Mouse (Mus musculus) myocyte (in vitro differentiated cells): ENCODE data around the gene Myo6. TPM values are rescaled to one million over a fixed set of nuclear protein-coding genes. Genes with fewer than 3 reads are reported as not detected.

Source experiments
- H3K27me3 ChIP-seq: one replicate; pipeline ENCODE4 v1.6.1; 2011; ENCODE audit not compliant: control insufficient read depth, insufficient read depth, insufficient read length
- H3K36me3 ChIP-seq: one replicate; pipeline ENCODE4 v1.6.1; 2011; ENCODE audit not compliant: control insufficient read depth, insufficient read depth
- H3K4me2 ChIP-seq: one replicate; pipeline ENCODE4 v1.6.1; 2011; ENCODE audit warnings: low read depth, control low read depth
- H3K4me3 ChIP-seq: one replicate; pipeline ENCODE4 v1.5.1; 2011; ENCODE audit warnings: mild to moderate bottlenecking, control low read depth, moderate library complexity
- H3K79me2 ChIP-seq: one replicate; pipeline ENCODE4 v1.6.1; 2011; ENCODE audit not compliant: control insufficient read depth, insufficient read depth
- H3ac ChIP-seq: one replicate; pipeline ENCODE4 v1.6.1; 2011; ENCODE audit not compliant: control insufficient read depth, insufficient read length
- CEBPB ChIP-seq: IDR thresholded peaks from 2 replicates; pipeline ENCODE4 v1.6.1; 2011; ENCODE audit warnings: mild to moderate bottlenecking, moderate library complexity; ENCODE audit not compliant: poor library complexity, insufficient read depth, severe bottlenecking
- E2F4 ChIP-seq: IDR thresholded peaks from one replicate; pipeline ENCODE4 v1.6.1; 2011; ENCODE audit warnings: mild to moderate bottlenecking, control low read depth, moderate library complexity; ENCODE audit not compliant: insufficient read depth
- MAX ChIP-seq: IDR thresholded peaks from one replicate; pipeline ENCODE4 v1.6.1; 2011; ENCODE audit warnings: low read depth, mild to moderate bottlenecking, control low read depth
- MYOD1 ChIP-seq, 3 experiments: IDR thresholded peaks; one replicate each; pipeline ENCODE4 v1.6.1; 2011; ENCODE audit warnings: control low read depth in 2 of 3, low read depth in 2 of 3, mild to moderate bottlenecking in 2 of 3, moderate library complexity in 1 of 3; ENCODE audit not compliant: insufficient read length in 2 of 3, control insufficient read depth in 1 of 3
- MYOG ChIP-seq, 3 experiments: IDR thresholded peaks; one replicate each; pipeline ENCODE4 v1.6.1; 2011; ENCODE audit warnings: control low read depth in 2 of 3, low read depth in 2 of 3, mild to moderate bottlenecking in 2 of 3; ENCODE audit not compliant: insufficient read length in 2 of 3, control insufficient read depth in 1 of 3, insufficient read depth in 1 of 3
- POLR2A ChIP-seq: IDR thresholded peaks from one replicate; pipeline ENCODE4 v1.6.1; 2011; ENCODE audit warnings: low read depth, mild to moderate bottlenecking, control low read depth, moderate library complexity; ENCODE audit not compliant: insufficient read length
- POLR2AphosphoS2 ChIP-seq: IDR thresholded peaks from one replicate; pipeline ENCODE4 v1.6.1; 2011; ENCODE audit warnings: low read depth, control low read depth; ENCODE audit not compliant: insufficient read length
- REST ChIP-seq: IDR thresholded peaks from one replicate; pipeline ENCODE4 v1.6.1; 2011; ENCODE audit warnings: mild to moderate bottlenecking, control low read depth, moderate library complexity; ENCODE audit not compliant: insufficient read depth, insufficient read length
- SRF ChIP-seq: IDR thresholded peaks from one replicate; pipeline ENCODE4 v1.6.1; 2011; ENCODE audit warnings: low read depth; ENCODE audit not compliant: control insufficient read depth, insufficient read length
- TCF12 ChIP-seq: IDR thresholded peaks from one replicate; pipeline ENCODE4 v1.6.1; 2011; ENCODE audit warnings: mild to moderate bottlenecking, control low read depth; ENCODE audit not compliant: poor library complexity, insufficient read depth, severe bottlenecking
- TCF3 ChIP-seq: IDR thresholded peaks from one replicate; pipeline ENCODE4 v1.6.1; 2011; ENCODE audit warnings: low read depth, control low read depth; ENCODE audit not compliant: insufficient read length
- USF1 ChIP-seq: IDR thresholded peaks from one replicate; pipeline ENCODE4 v1.6.1; 2011; ENCODE audit warnings: low read depth, mild to moderate bottlenecking, control low read depth, moderate library complexity
- polyA plus RNA-seq: library from polyadenylated mRNA; unstranded; fragments of >200 nt; fragmentation: generic; extraction: Trizol; gene quantifications from one replicate; pipeline ENCODE4 v1.2.1, GENCODE M21; 2012; ENCODE audit warnings: missing spikeins

Gene Myo6
- 4.1 TPM for polyA plus RNA-seq

- Histone ChIP-seq H3ac (peak within 1 kb of the TSS; percentile 94), H3K4me3 (peak within 1 kb of the TSS; percentile 37), H3K36me3 (no peaks in the 10 kb centered on the region), H3K27me3 (no peaks in the 10 kb centered on the region), H3K4me2 (peak within 1 kb of the TSS; percentile 90), H3K79me2 (no peaks in the 10 kb centered on the region)
- peak in 1 of 3 experiments; percentile 65 for TF ChIP-seq MYOD1 (IDR thresholded peaks at IDR 0.05; ENCODE audit: control insufficient read depth in 1 of 3, insufficient read length in 2 of 3, low read depth in 2 of 3)
- no peak for TF ChIP-seq MAX
- no peak for TF ChIP-seq USF1
- peak; percentile 93 for TF ChIP-seq POLR2AphosphoS2
- no peak for TF ChIP-seq REST
- no peak for TF ChIP-seq SRF
- TF ChIP-seq E2F4: no peak
- TF ChIP-seq TCF3: no peak
- peak; percentile 95 for TF ChIP-seq POLR2A
- peak in 1 of 3 experiments; percentile 33 for TF ChIP-seq MYOG (IDR thresholded peaks at IDR 0.05; ENCODE audit: control insufficient read depth in 1 of 3, insufficient read depth in 1 of 3, insufficient read length in 2 of 3, low read depth in 2 of 3)
- TF ChIP-seq CEBPB: no peak
- TF ChIP-seq TCF12: no peak
Observed at GRCm38 (mm10) chr9:80164611-80165474, at the start of gene Myo6. Myo6 (plus strand) TSS chr9:80165031.

DNA sequence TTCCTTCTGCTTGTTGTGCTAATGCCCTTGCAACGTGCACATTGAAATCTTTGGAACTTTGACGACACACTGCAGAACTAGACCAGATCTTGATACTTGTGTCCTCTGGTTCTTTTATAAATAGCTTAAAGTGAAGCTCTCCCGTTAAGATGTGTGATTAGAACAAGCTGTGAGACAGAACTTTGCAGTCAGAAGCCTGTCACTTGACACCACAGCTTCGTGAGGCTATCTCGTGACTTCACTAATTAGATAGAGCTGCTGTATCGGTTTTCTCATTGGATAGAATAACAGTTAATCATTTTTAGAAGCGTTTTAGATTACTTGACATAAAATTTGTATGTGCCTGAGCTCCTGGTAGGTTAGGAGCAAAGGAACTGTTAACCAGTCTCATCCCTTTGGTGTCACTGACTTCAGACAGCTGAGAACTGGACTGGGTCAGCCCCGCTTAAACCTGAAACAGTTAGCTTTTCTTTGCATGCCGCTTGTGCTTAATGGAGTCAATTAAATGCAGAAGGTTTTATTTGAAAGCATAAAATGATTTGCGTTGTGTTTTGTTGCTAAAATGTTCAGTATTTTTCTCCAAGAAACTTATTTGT lies 18.7 kb upstream of the Myo6 start:
- H3K4me2 ChIP-seq: peak overlapping the region; percentile 21
- no peak overlapping the region for H3K4me3 ChIP-seq
- TF ChIP-seq TCF12 (no peak), POLR2A (no peak), MYOG (IDR thresholded peaks at IDR 0.05; ENCODE audit: control insufficient read depth in 1 of 3, insufficient read depth in 1 of 3, insufficient read length in 2 of 3, low read depth in 2 of 3) (peak in 1 of 3 experiments; percentile 23)
- no peaks in the 10 kb centered on the region for H3K79me2 ChIP-seq
- H3K36me3 ChIP-seq: peaks cover 37% of the 10 kb centered on the region
- no peaks in the 10 kb centered on the region for H3K27me3 ChIP-seq
- H3ac ChIP-seq: no peak overlapping the region

- H3K36me3 ChIP-seq: peaks cover 10% of the 10 kb centered on the region
Observed at GRCm38 (mm10) chr9:80149594-80149993, 15.2 kb upstream of the Myo6 start.

DNA sequence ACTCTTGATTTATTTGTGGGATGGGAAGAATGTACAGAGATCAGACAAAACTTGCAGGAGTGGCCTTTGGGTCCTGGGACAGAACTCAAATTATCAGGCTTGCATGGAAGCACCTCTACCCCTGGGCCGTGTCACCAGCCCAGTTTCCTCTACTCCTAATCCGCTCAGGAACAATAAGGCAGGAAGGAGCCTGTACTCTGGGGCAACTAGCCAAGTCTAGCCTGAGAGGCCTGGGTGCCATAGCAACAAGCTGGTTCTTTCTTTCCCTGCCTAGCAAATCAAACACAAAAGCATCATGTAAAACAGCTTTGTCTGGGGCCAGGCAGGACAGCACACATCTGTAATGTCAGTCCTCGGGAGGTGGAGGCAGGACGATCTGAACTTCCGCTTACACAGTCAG lies 9.6 kb upstream of the Myo6 start:
- Histone ChIP-seq H3K4me2 (no peak overlapping the region), H3K36me3 (peaks cover 4% of the 10 kb centered on the region), H3K27me3 (no peaks in the 10 kb centered on the region)

More at GRCm38 (mm10) chr9:80149594-80149993, 15.2 kb upstream of the Myo6 start:
- H3K27me3 ChIP-seq: no peaks in the 10 kb centered on the region
- no peak overlapping the region for H3K4me2 ChIP-seq
- no peak overlapping the region for H3ac ChIP-seq
- H3K4me3 ChIP-seq: no peak overlapping the region
- TF ChIP-seq USF1: no peak
- TF ChIP-seq SRF: no peak
- TF ChIP-seq POLR2AphosphoS2: no peak
- no peak for TF ChIP-seq REST
- no peak for TF ChIP-seq POLR2A
- no peak for TF ChIP-seq CEBPB
- TF ChIP-seq E2F4: no peak
- TF ChIP-seq TCF3: no peak
- TF ChIP-seq MYOG (IDR thresholded peaks at IDR 0.05; ENCODE audit: control insufficient read depth in 1 of 3, insufficient read depth in 1 of 3, insufficient read length in 2 of 3, low read depth in 2 of 3): no peak
- TF ChIP-seq TCF12: no peak
- no peak for TF ChIP-seq MAX
- no peak for TF ChIP-seq MYOD1 (IDR thresholded peaks at IDR 0.05; ENCODE audit: control insufficient read depth in 1 of 3, insufficient read length in 2 of 3, low read depth in 2 of 3)
- H3K79me2 ChIP-seq: no peaks in the 10 kb centered on the region

GRCm38 (mm10) chr9:80156780-80157179 lies 8.1 kb upstream of the Myo6 start:
- Histone ChIP-seq H3ac (no peak overlapping the region), H3K4me2 (no peak overlapping the region), H3K79me2 (no peaks in the 10 kb centered on the region), H3K4me3 (no peak overlapping the region), H3K27me3 (no peaks in the 10 kb centered on the region), H3K36me3 (no peaks in the 10 kb centered on the region)
- TF ChIP-seq POLR2AphosphoS2 (no peak), MAX (no peak), TCF3 (no peak), MYOD1 (IDR thresholded peaks at IDR 0.05; ENCODE audit: control insufficient read depth in 1 of 3, insufficient read length in 2 of 3, low read depth in 2 of 3) (no peak), TCF12 (no peak), MYOG (IDR thresholded peaks at IDR 0.05; ENCODE audit: control insufficient read depth in 1 of 3, insufficient read depth in 1 of 3, insufficient read length in 2 of 3, low read depth in 2 of 3) (no peak), USF1 (no peak), E2F4 (no peak), POLR2A (no peak), REST (no peak), CEBPB (no peak), SRF (no peak)

More for the DNA sequence above, 9.6 kb upstream of the Myo6 start:
- no peak overlapping the region for H3ac ChIP-seq
- H3K79me2 ChIP-seq: no peaks in the 10 kb centered on the region
- TF ChIP-seq SRF (no peak), TCF12 (no peak), POLR2A (no peak), REST (no peak)
- H3K4me3 ChIP-seq: no peak overlapping the region
